Mouse (Mus musculus) bone marrow macrophage, adult 2 months (primary cell): ENCODE data around the gene Timd2.

Experiments
- CTCF ChIP-seq: IDR thresholded peaks from 2 replicates; pipeline ENCODE4 v1.5.1; 2012; ENCODE audit warnings: low read depth, mild to moderate bottlenecking, low read length, moderate library complexity
- POLR2A ChIP-seq: IDR thresholded peaks from 2 replicates; pipeline ENCODE4 v1.6.1; 2012; ENCODE audit warnings: mild to moderate bottlenecking, low read depth, low read length, borderline replicate concordance

DNA sequence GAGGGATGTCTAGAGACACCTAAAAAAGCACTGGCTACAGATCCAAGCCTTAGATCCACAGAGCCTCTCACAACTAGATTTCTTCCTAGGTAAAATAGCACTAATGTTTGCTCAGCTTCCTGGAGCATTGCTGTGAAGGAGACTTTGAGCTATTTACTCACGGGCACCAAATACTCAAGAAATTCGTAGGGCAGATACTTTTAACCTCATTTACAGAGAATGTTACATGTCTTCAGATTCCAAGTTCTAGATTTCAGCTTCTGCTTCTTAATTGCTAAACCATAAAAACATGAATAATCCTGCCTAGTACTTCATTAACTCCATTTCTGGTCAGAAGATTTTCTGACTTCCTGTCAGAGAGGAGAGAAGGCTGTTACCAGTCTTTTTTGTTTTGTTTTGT, 16.7 kb downstream of the Timd2 start:
- no peak for TF ChIP-seq POLR2A
- TF ChIP-seq CTCF: no peak
